Mouse (Mus musculus) forebrain, postnatal 0 days (tissue): ENCODE data around the gene Plekho1. TPM values are rescaled to one million over a fixed set of nuclear protein-coding genes. Genes with fewer than 3 reads are reported as not detected.
"Not testable (repeated sequence)": the region's sequence is repeated elsewhere in the genome, so short reads cannot be mapped to it uniquely, and the experiment has no call there.

Experiments used
- ATAC-seq: fragments of 200-750 bp; cut with Nextera tagmentation; 2 replicates; pipeline ENCODE4 v1.8.0; 2017; ENCODE audit warnings: mild to moderate bottlenecking, moderate library complexity
- DNase-seq: peaks from one replicate; pipeline ENCODE4 v3.0.0-alpha.2; 2015
- H3K27ac ChIP-seq: fragments of 300-500 bp; sonication (generic); 2 replicates; pipeline ENCODE4 v1.5.1; 2014; ENCODE audit warnings: low read depth, mild to moderate bottlenecking, antibody characterized with exemption, low read length, moderate library complexity, mixed read lengths
- H3K27me3 ChIP-seq: fragments of 300-500 bp; sonication (generic); 2 replicates; pipeline ENCODE4 v1.6.1; 2014; ENCODE audit warnings: mild to moderate bottlenecking, low read length, mixed read lengths; ENCODE audit not compliant: insufficient read depth
- H3K36me3 ChIP-seq: fragments of 300-500 bp; sonication (generic); 2 replicates; pipeline ENCODE4 v1.6.1; 2014; ENCODE audit warnings: mild to moderate bottlenecking, moderate library complexity; ENCODE audit not compliant: insufficient read depth
- H3K4me1 ChIP-seq: fragments of 300-500 bp; sonication (generic); 2 replicates; pipeline ENCODE4 v1.6.1; 2014; ENCODE audit warnings: antibody characterized with exemption; ENCODE audit not compliant: insufficient read depth
- H3K4me2 ChIP-seq: fragments of 300-500 bp; sonication (generic); 2 replicates; pipeline ENCODE4 v1.6.1; 2014; ENCODE audit warnings: low read depth, mild to moderate bottlenecking, moderate library complexity
- H3K4me3 ChIP-seq: fragments of 300-500 bp; sonication (generic); 2 replicates; pipeline ENCODE4 v1.5.1; 2014; ENCODE audit warnings: low read depth, low read length, mixed read lengths
- H3K9ac ChIP-seq: fragments of 300-500 bp; sonication (generic); 2 replicates; pipeline ENCODE4 v1.6.1; 2014; ENCODE audit warnings: mild to moderate bottlenecking
- H3K9me3 ChIP-seq: fragments of 300-500 bp; sonication (generic); 2 replicates; pipeline ENCODE4 v1.6.1; 2016; ENCODE audit warnings: low read length
- CTCF ChIP-seq: sonication (generic); IDR thresholded peaks from 2 replicates; pipeline ENCODE4 v1.5.1; 2016; ENCODE audit warnings: antibody characterized with exemption, control low read depth, low read depth
- WGBS: fragments of 180-500 bp; shearing (Covaris S2); extraction: QIAGEN DNeasy Blood & Tissue Kit; methylation state at CpG from one replicate; pipeline ENCODE4 v1.1.7; 2014; 5-methylcytosine and 5-hydroxymethylcytosine counted together
- polyA plus RNA-seq: library from polyadenylated mRNA; unstranded; fragments of >200 nt; fragmentation: Nextera tagmentation; extraction: Ambion mirVana; gene quantifications from 2 replicates; pipeline ENCODE4 v1.2.1, GENCODE M21; 2015
- total RNA-seq: library from RNA; depleted of rRNA; stranded (reverse); fragments of >200 nt; gene quantifications from 2 replicates; pipeline ENCODE4 v1.2.3, GENCODE M21; 2014; rRNA removed

Gene Plekho1
- total RNA-seq (93.5 and 135 TPM in 2 replicates), polyA plus RNA-seq (51.8 and 60.1 TPM in 2 replicates)

DNA sequence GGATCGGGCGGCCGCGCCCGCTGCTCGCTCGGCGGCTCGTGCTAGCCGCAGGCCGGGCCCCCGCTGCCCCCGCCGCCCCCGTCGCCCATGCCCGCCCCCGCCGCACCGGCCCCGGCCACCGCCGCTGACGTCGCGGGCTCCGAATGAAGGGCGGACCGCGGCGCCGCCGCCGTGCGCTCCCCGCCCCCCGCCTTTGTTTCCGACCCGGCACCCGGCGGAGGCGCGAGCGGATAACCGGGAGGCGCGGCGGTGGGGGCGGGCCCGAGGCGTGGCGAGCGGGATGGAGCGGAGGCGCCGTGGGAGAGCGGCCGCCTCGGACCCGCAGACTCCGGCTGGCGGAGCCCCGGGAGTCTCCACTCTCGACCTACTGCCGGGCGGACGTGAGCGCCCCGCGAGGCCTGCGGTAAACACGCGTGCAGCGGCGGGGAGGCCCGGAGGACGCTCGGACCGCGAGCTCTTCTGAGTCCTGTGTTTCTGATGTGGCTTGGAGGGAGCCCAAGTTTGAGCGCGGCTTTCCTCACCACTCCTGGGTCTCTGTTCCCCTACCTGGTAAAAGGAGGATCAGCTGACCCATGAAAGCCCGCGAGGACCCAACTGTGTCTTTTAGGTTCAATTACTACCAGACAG, at the start of gene Plekho1:
TSS of gene Plekho1 (minus strand) at position 200 of the 627 bp plus-strand sequence.
- ATAC-seq (peak; percentile 70), DNase-seq (peak; percentile 74)
- Histone ChIP-seq H3K27me3 (no peaks in the 10 kb centered on the region), H3K36me3 (peaks cover 15% of the 10 kb centered on the region), H3K27ac (peak within 1 kb of the TSS; percentile 99), H3K4me2 (peak within 1 kb of the TSS; percentile 72), H3K4me1 (peaks cover 17% of the 10 kb centered on the region), H3K4me3 (peak within 1 kb of the TSS; percentile 91), H3K9me3 (no peaks in the 10 kb centered on the region), H3K9ac (peak within 1 kb of the TSS; percentile 97)
- under 1% methylated on average over 75 of the region's 84 CpGs for WGBS
- peak; percentile 22 for TF ChIP-seq CTCF

GRCm38 (mm10) chr3:96044559-96044958, 48.8 kb upstream of the Plekho1 start:
- H3K9ac ChIP-seq, H3K27me3 ChIP-seq, H3K27ac ChIP-seq, H3K4me3 ChIP-seq, ATAC-seq, H3K4me1 ChIP-seq, H3K4me2 ChIP-seq, DNase-seq, H3K9me3 ChIP-seq: not testable (repeated sequence)
- 96% methylated on average over 3 of the region's 3 CpGs for WGBS
- H3K36me3 ChIP-seq = peaks cover 41% of the 10 kb centered on the region

- Histone ChIP-seq H3K27me3 (no peaks in the 10 kb centered on the region), H3K9me3 (no peaks in the 10 kb centered on the region), H3K4me1 (no peaks in the 10 kb centered on the region), H3K27ac (no peak overlapping the region), H3K4me2 (no peak overlapping the region), H3K4me3 (no peak overlapping the region), H3K36me3 (peaks cover 51% of the 10 kb centered on the region), H3K9ac (no peak overlapping the region)
- no peak for TF ChIP-seq CTCF
- 67% methylated on average over 1 of the region's 1 CpGs for WGBS
- DNase-seq (no peak), ATAC-seq (no peak)
These were observed 47.3 kb upstream of the Plekho1 start for GRCm38 (mm10) chr3:96043104-96043503.

DNA sequence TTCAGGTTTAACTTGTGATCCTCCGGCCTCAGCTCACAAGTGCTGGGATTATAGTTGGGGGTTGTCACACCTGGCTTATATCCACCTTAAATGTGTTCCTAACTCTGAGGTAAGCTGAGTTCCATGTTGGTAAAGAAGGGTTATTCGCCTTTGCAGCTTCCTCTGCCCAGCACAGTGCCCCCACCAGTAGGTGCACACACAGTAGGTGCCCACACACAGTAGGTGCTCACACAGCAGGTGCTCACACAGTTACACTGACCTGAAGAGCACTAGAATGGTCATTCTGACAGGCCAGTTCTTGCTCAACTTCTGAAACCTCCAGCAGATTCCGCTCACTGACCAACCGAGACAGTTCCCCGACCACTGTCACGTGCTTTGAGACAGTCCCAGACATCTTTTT, 45.3 kb upstream of the Plekho1 start:
- WGBS = 93% methylated on average over 6 of the region's 6 CpGs
- H3K4me3 ChIP-seq = no peak overlapping the region
- H3K9ac ChIP-seq = no peak overlapping the region
- no peaks in the 10 kb centered on the region for H3K27me3 ChIP-seq
- peaks cover 41% of the 10 kb centered on the region for H3K36me3 ChIP-seq
- ATAC-seq (no peak), DNase-seq (no peak)
- no peak overlapping the region for H3K4me2 ChIP-seq
- H3K4me1 ChIP-seq = no peaks in the 10 kb centered on the region
- no peaks in the 10 kb centered on the region for H3K9me3 ChIP-seq
- H3K27ac ChIP-seq = no peak overlapping the region
- TF ChIP-seq CTCF = no peak

DNA sequence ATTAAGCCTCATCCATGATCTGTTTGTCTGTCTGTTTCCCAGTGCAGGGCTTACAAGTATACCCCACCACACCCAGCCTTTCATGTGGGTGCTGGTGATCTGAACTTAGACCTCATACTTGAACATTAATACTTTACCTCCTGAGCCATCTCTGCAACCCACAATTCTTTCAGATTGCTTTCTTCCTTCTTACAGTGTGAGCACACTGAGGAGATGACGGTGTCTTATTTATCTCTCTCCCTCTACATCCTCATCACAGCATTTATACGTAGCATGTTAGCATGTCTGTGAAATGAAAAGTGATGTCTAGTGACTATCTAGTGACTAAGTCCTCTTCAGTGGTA, 44.8 kb upstream of the Plekho1 start:
- H3K4me1 ChIP-seq = no peaks in the 10 kb centered on the region
- WGBS = 93% methylated on average over 2 of the region's 2 CpGs
- ATAC-seq (no peak), DNase-seq (no peak)
- H3K4me2 ChIP-seq = no peak overlapping the region
- H3K27me3 ChIP-seq = no peaks in the 10 kb centered on the region
- H3K9me3 ChIP-seq = no peaks in the 10 kb centered on the region
- no peak overlapping the region for H3K9ac ChIP-seq
- no peak for TF ChIP-seq CTCF
- peaks cover 40% of the 10 kb centered on the region for H3K36me3 ChIP-seq
- H3K27ac ChIP-seq = no peak overlapping the region
- no peak overlapping the region for H3K4me3 ChIP-seq

DNA sequence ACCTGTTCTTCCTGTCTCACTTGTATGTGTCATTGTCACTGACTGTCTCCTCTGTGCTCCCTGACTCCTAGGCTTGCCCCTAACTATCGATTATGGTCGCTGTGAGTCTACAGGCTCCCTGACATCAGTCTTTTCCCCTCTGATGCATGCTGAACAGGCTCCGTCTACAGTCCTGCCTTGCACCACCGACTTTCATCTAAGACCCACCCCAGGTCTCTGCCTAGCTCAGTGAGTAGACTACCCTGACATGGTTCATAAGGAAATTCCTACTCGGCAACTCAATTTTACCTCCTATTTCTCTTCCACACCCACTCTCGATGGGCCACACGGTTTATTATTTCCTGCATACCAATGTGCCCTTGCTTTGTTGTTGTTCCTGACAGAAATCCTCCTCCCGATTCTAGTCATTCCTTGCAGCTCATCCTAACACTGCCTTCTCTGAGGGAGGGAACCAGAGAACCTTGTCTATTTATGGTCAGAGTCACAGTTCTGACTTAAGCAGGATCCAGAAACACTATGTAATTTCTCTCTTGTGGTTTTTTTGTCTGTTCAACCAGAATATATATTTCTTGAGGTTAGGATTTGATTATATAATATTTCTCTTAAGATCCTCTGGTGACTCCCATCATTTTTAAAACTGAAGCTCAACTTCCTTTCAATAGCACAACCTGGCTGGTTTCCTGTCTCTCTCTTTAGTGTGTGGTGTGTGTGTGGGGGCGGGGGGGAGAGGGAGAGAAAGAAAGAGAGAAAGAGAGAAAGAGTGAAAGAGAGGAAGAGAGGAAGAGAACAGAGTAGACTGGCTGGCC, 44.3 kb upstream of the Plekho1 start:
- Histone ChIP-seq H3K9ac (no peak overlapping the region), H3K36me3 (peaks cover 37% of the 10 kb centered on the region), H3K4me1 (no peaks in the 10 kb centered on the region), H3K4me2 (no peak overlapping the region), H3K27me3 (no peaks in the 10 kb centered on the region), H3K4me3 (no peak overlapping the region), H3K27ac (no peak overlapping the region), H3K9me3 (no peaks in the 10 kb centered on the region)
- 80% methylated on average over 9 of the region's 9 CpGs for WGBS
- no peak for ATAC-seq
- TF ChIP-seq CTCF = no peak
- no peak for DNase-seq

GRCm38 (mm10) chr3:96038851-96039250, 43.0 kb upstream of the Plekho1 start:
- no peak for DNase-seq
- H3K4me2 ChIP-seq = no peak overlapping the region
- H3K4me1 ChIP-seq = no peaks in the 10 kb centered on the region
- no peak overlapping the region for H3K9ac ChIP-seq
- H3K27ac ChIP-seq = no peak overlapping the region
- TF ChIP-seq CTCF = no peak
- no peaks in the 10 kb centered on the region for H3K9me3 ChIP-seq
- WGBS = 97% methylated on average over 4 of the region's 4 CpGs
- ATAC-seq = no peak
- no peaks in the 10 kb centered on the region for H3K27me3 ChIP-seq
- H3K4me3 ChIP-seq = no peak overlapping the region
- H3K36me3 ChIP-seq = peaks cover 45% of the 10 kb centered on the region
